Mouse (Mus musculus) layer of hippocampus, postnatal 10 days (tissue): Measurements from ENCODE around the gene Apbb1. TPM values are rescaled to one million over a fixed set of nuclear protein-coding genes. Genes with fewer than 3 reads are reported as not detected.

Source experiments
- DNase-seq, 2 experiments: peaks; one replicate each; pipeline ENCODE4 v3.0.0; 2021; ENCODE audit warnings: low spot score in 2 of 2
- total RNA-seq, 2 experiments: library from RNA; stranded (reverse); gene quantifications; 2 replicates each; pipeline ENCODE4 v1.2.3; 2021

Apbb1 gene
- total RNA-seq, 2 experiments from 2014 or later: 350 to 357 TPM

- DNase-seq: no peak
Observed at GRCm38 (mm10) chr7:105524222-105524621, 57.2 kb downstream of the Apbb1 start.

DNA sequence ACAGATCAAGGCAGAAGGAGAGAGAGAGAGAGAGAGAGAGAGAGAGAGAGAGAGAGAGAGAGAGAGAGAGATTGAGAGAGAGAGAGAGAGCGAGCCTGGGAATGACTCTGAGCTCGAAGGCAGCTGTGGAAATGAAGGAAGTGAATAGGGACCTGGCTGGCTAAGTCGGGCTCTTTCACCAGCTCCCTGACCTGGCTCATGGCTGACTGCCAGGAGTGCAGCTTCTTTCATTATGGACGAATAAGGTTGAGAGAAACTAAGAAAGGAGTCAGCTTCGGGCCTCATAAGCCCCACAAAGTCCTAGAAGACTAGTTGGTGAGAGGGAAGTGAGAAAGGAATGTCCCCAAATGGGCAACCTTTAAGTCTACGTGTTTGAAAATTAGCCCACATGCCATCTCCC lies 61.3 kb downstream of the Apbb1 start:
- DNase-seq: no peak

DNA sequence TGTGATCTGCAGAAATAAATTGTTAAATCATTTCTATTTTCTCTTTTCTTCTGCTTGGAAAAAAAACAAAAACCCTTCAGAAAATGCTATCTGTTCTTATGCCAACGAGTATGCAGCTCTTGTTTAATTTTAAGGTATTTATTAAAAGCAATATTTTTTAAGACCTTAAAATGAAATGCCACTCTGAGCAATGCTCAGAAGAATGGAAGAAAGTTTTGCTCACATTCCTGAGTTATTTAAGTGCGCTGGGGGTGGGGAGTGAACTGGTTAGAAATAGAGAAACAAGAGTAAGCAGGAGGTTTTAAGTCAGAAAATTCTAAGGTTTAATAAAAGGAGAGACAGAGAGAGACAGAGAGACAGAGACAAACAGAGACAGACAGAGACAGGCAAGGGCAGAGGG lies 61.7 kb downstream of the Apbb1 start:
- DNase-seq: no peak

- DNase-seq: no peak
Observed at GRCm38 (mm10) chr7:105519336-105519735, 62.1 kb downstream of the Apbb1 start.

DNA sequence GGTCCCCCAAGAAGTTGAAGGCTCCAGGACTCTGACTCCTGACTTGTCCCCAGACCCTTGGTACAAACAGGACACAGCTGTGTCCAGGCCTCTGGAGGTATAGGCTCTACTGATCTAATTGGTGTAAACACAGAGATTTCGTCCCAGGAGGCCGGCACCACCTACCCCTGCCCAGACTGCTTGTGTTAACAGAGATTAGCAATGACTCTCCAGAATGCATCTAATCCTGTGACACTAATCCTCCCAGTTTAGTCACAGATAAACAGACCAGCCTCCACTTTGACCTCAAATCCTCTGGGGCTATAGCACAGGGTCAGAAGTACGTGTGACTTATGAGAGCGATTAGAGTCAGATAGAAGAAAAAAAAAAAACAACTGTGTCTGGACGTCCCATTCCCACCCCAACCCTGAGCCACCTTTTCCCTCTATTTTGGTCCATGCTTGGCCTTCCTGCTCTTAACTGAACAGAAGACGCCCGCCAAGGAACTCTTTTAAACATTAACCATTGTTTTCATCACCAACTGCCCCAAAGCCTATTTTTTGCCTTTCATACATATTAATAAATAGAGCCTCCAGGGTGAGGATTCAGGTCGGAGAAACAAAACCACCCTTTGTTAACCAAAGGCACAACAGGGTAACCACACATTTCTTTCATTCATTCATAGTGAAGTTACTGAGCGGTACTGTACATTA lies 64.6 kb downstream of the Apbb1 start:
- no peak for DNase-seq

- DNase-seq: peak; percentile 58 to 65
Observed at GRCm38 (mm10) chr7:105515178-105515577, 66.3 kb downstream of the Apbb1 start.

DNA sequence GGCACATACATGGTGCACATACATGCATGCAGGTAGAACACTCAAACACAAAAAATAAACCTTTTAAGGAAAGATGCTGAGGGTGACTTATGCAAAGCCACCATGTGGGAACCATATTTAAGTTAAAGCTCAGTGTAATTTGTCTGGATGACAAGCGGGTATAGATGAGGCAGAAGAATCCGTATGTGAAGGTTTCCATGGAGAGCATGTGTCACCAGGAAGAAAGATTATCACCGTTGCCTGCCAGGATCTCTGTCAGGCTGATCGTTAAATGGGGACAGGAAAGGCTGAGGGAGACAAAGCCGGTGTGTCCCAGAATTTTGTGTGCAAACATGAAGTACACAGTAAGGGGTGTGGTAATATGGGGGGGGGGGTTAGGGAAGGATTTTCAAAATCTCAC lies 66.9 kb downstream of the Apbb1 start:
- DNase-seq: no peak

- no peak for DNase-seq
Observed at GRCm38 (mm10) chr7:105513845-105514291, 67.6 kb downstream of the Apbb1 start.

DNA sequence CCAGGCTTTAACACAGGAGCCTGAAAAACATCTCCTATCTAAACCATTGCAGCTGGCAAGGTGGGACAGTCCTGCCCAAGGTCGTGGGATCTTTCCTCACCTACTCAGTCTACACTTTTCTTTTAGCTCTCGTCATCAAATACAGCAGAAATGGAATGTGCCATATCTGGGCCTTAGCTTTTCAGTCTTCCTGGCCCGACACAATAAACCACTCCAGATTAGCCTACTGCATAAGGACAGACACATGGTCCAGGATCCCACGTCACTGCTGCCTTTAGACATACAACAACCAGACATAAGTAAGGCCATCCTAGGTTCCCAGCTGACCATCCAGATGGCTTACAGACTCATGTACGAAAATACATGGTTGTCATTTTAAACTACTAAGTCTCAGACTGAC lies 71.3 kb downstream of the Apbb1 start:
- DNase-seq: no peak

Other genes with a start within 250 kb of the Apbb1 start
- under 1 TPM; 0.80 to 0.85 TPM for gene Olfr690, start 247.5 kb downstream of the Apbb1 start, total RNA-seq
- gene Olfr691, start 239.4 kb downstream of the Apbb1 start, total RNA-seq: under 1 TPM; 0.22 to 0.75 TPM
- not detected for gene Olfr692, start 213.4 kb downstream of the Apbb1 start, total RNA-seq
- not detected for gene Gm5901, start 206.6 kb downstream of the Apbb1 start, total RNA-seq
- gene Fam160a2, start 181.6 kb downstream of the Apbb1 start, total RNA-seq: 10 to 100 TPM; 57.9 to 61.3 TPM
- gene Cnga4, start 177.1 kb downstream of the Apbb1 start, total RNA-seq: under 1 TPM; 0.33 to 0.69 TPM
- 10 to 100 TPM; 13.2 to 14.5 TPM for gene Cckbr, start 155.9 kb downstream of the Apbb1 start, total RNA-seq
- gene Cavin3, start 99.4 kb downstream of the Apbb1 start, total RNA-seq: 10 to 100 TPM; 13.7 to 13.8 TPM
- gene Smpd1, start 27.3 kb downstream of the Apbb1 start, total RNA-seq: 10 to 100 TPM; 87.0 to 89.8 TPM
- gene Hpx, start 18.5 kb upstream of the Apbb1 start, total RNA-seq: not detected
- gene Trim3, start 51.9 kb upstream of the Apbb1 start, total RNA-seq: 100 to 1,000 TPM; 138 to 143 TPM
- gene Timm10b, start 58.4 kb upstream of the Apbb1 start, total RNA-seq: 10 to 100 TPM; 78.0 to 81.7 TPM
- gene Arfip2, start 58.8 kb upstream of the Apbb1 start, total RNA-seq: 10 to 100 TPM; 85.7 to 91.8 TPM
- 10 to 100 TPM in 1 of 2 experiments, 1 to 10 TPM in 1; 9.6 to 12.7 TPM for gene Gm45799, start 58.9 kb upstream of the Apbb1 start, total RNA-seq
- 1 to 10 TPM; 5.1 to 5.9 TPM for gene Dnhd1, start 69.2 kb upstream of the Apbb1 start, total RNA-seq
- gene Ilk, start 154.9 kb upstream of the Apbb1 start, total RNA-seq: 100 to 1,000 TPM; 112 to 117 TPM
- 10 to 100 TPM; 15.4 to 17.4 TPM for gene Rrp8, start 155.7 kb upstream of the Apbb1 start, total RNA-seq
- 100 to 1,000 TPM; 136 to 148 TPM for gene Taf10, start 162.7 kb upstream of the Apbb1 start, total RNA-seq
- gene Tpp1, start 170.6 kb upstream of the Apbb1 start, total RNA-seq: 10 to 100 TPM; 31.6 to 38.3 TPM
- gene Dchs1, start 206.0 kb upstream of the Apbb1 start, total RNA-seq: 10 to 100 TPM; 46.4 to 47.4 TPM
- 100 to 1,000 TPM; 107 to 112 TPM for gene Mrpl17, start 229.4 kb upstream of the Apbb1 start, total RNA-seq